Mouse (Mus musculus): Measurements from ENCODE around the gene Tecpr1. TPM values are rescaled to one million over a fixed set of nuclear protein-coding genes. Genes with fewer than 3 reads are reported as not detected.

Gene Tecpr1
- 2.1 and 2.5 TPM in 2 replicates for polyA plus RNA-seq (2015; fragmentation: Nextera tagmentation; extraction: Ambion mirVana)

DNA sequence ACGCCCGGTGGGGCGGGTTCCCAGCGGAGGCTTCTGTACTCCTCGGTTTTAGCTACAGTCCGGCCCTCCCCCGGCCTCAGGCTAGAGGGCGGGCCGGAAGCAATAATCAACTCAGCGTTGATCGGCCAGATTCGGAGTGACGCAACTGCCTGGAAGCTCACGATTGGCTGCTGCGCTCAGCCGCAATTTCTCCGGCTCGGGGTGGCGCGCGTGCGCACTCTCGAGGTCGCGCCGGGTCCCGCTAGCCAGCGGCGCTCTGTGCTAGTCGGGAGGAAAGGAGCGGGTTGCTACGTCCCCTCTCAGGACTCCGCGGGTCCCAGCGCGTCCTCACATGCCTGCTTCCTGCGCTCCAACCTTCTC lies at the start of gene Tecpr1:
Tecpr1 (minus strand) TSS at position 113 of the 360 bp plus-strand sequence.
- ATAC-seq (peak; percentile 97), DNase-seq (peak; percentile 92)
- Histone ChIP-seq H3K9me3 (ENCODE audit: low read length) (no peaks in the 10 kb centered on the region), H3K4me1 (ENCODE audit: insufficient read depth) (peaks cover 3% of the 10 kb centered on the region; the same call in 1 of the 2 replicates), H3K27me3 (ENCODE audit: insufficient read depth, low read length) (no peaks in the 10 kb centered on the region), H3K4me2 (ENCODE audit: low read depth, low read length) (peak within 1 kb of the TSS; percentile 94), H3K27ac (ENCODE audit: low read depth) (peak within 1 kb of the TSS; percentile 81), H3K4me3 (ENCODE audit: low read depth, low read length) (peak within 1 kb of the TSS; percentile 62), H3K36me3 (replicated peaks; ENCODE audit: insufficient read depth, low read length) (no peaks in the 10 kb centered on the region), H3K9ac (replicated peaks) (peak within 1 kb of the TSS; percentile 73)
- no peak for TF ChIP-seq EP300 (IDR thresholded peaks at IDR 0.05; ENCODE audit: low read depth)
- peak; percentile 35; the same call in 1 of the 2 replicates for TF ChIP-seq CTCF (IDR thresholded peaks at IDR 0.05; ENCODE audit: low read depth)
- WGBS (ENCODE audit: insufficient replicate concordance), result 0% methylated on average over 37 of the region's 37 CpGs

DNA sequence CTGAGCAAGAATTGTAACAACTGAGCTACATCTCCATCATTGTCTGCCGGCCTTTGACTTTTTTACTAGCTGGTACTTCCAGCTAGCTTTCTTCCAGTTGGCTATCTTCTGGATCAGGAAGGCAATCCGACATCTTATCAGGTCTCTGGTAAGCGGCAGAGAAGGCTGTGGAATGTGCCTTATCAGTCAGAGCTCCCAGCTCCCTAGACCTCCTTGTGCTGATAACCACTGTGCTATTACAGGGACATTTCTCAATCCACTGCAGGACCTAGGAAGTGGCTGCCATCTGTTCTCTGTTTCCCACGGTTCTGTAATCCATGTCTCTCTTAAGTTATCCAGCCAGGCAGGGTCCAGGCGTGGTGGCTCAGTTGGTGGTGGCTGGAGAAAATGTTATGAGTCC lies 48.4 kb upstream of the Tecpr1 start:
- Histone ChIP-seq H3K27ac (ENCODE audit: low read depth) (no peak overlapping the region), H3K4me3 (ENCODE audit: low read depth, low read length) (no peak overlapping the region), H3K4me2 (ENCODE audit: low read depth, low read length) (no peak overlapping the region), H3K4me1 (ENCODE audit: insufficient read depth) (0 out of 2 replicates have a peak, but pooled peaks cover 7% of the 10 kb centered on the region), H3K36me3 (replicated peaks; ENCODE audit: insufficient read depth, low read length) (peaks cover 26% of the 10 kb centered on the region), H3K9ac (replicated peaks) (no peak overlapping the region), H3K27me3 (ENCODE audit: insufficient read depth, low read length) (no peaks in the 10 kb centered on the region), H3K9me3 (ENCODE audit: low read length) (no peaks in the 10 kb centered on the region)
- DNase-seq, result no peak
- ATAC-seq, result no peak
- WGBS (ENCODE audit: insufficient replicate concordance), result 42% methylated on average over 5 of the region's 5 CpGs
- TF ChIP-seq EP300 (IDR thresholded peaks at IDR 0.05; ENCODE audit: low read depth), result no peak
- TF ChIP-seq CTCF (IDR thresholded peaks at IDR 0.05; ENCODE audit: low read depth), result no peak

DNA sequence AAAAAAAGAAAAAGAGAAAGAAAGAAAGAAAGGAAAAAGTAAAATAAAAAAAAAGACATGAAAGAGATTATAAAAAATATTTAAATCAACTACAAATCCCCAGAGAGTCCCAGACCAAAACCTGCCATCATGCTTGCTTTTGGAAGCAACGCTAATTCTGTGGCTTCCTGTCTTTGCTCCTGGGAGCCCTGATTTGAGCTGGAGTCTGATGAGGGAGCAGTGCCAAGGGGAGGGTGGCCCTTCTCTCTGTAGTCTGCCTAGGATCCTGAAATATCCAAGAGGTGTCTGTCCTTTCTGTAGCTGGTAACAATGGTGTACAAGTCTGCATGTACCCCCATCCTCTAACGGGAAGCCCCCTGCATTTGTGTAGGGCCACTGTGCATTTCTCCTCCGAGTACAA lies 47.7 kb upstream of the Tecpr1 start:
- no peak overlapping the region for H3K4me2 ChIP-seq (ENCODE audit: low read depth, low read length)
- no peak for ATAC-seq
- TF ChIP-seq CTCF (IDR thresholded peaks at IDR 0.05; ENCODE audit: low read depth) (no peak), EP300 (IDR thresholded peaks at IDR 0.05; ENCODE audit: low read depth) (no peak)
- no peak overlapping the region for H3K4me3 ChIP-seq (ENCODE audit: low read depth, low read length)
- peaks cover 30% of the 10 kb centered on the region for H3K36me3 ChIP-seq (replicated peaks; ENCODE audit: insufficient read depth, low read length)
- H3K9ac ChIP-seq (replicated peaks), result no peak overlapping the region
- H3K27ac ChIP-seq (ENCODE audit: low read depth), result no peak overlapping the region
- no peak for DNase-seq
- H3K4me1 ChIP-seq (ENCODE audit: insufficient read depth), result 0 out of 2 replicates have a peak, but pooled peaks cover 4% of the 10 kb centered on the region
- H3K9me3 ChIP-seq (ENCODE audit: low read length), result no peaks in the 10 kb centered on the region
- H3K27me3 ChIP-seq (ENCODE audit: insufficient read depth, low read length), result no peaks in the 10 kb centered on the region
- 54% methylated on average over 3 of the region's 3 CpGs for WGBS (ENCODE audit: insufficient replicate concordance)

DNA sequence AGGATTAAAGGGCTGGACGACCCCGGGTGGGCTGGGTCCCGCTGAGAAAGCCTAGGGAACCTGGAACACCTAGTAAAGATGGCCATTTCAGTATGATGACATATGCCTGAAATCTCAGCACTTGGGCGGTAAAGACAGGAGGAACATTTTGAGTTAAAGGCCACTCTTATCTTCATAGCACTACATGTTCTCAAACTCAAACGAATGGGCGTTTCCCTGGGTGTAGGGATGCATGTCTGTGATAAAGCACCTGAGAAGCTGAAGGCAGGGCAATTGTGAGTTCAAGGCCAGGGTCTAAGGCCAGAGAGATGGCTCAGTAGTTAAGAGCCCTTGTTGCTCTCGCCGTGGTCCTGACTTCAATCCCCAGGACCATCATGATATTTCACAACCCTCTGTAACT lies 47.0 kb upstream of the Tecpr1 start:
- no peak for ATAC-seq
- 75% methylated on average over 8 of the region's 8 CpGs for WGBS (ENCODE audit: insufficient replicate concordance)
- no peak for TF ChIP-seq EP300 (IDR thresholded peaks at IDR 0.05; ENCODE audit: low read depth)
- no peak for TF ChIP-seq CTCF (IDR thresholded peaks at IDR 0.05; ENCODE audit: low read depth)
- H3K4me3 ChIP-seq (ENCODE audit: low read depth, low read length), result no peak overlapping the region
- no peak overlapping the region for H3K4me2 ChIP-seq (ENCODE audit: low read depth, low read length)
- DNase-seq, result no peak
- no peak overlapping the region for H3K27ac ChIP-seq (ENCODE audit: low read depth)
- H3K27me3 ChIP-seq (ENCODE audit: insufficient read depth, low read length), result no peaks in the 10 kb centered on the region
- no peaks in the 10 kb centered on the region for H3K9me3 ChIP-seq (ENCODE audit: low read length)
- H3K9ac ChIP-seq (replicated peaks), result no peak overlapping the region
- H3K36me3 ChIP-seq (replicated peaks; ENCODE audit: insufficient read depth, low read length), result peaks cover 30% of the 10 kb centered on the region
- 0 out of 2 replicates have a peak, but pooled peaks cover 4% of the 10 kb centered on the region for H3K4me1 ChIP-seq (ENCODE audit: insufficient read depth)

DNA sequence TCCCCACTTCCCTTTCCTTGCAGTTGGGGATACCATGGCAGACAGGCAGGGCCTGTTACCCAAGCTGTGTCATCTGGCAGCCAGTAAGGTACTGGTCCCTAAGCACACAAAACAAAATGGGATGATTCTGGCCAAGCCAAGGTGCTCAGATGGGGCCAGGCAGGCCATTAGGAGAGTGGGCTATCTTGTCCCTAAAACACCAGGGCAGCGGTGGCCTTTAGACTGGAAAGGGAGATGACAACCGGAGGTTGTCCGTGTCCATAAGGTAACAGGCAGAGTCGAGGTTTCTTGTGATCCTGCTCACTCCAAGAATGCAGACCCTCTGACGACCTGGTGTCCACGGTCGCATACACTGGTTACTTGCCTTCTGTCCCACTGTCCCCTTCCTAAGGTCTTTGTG lies 46.5 kb upstream of the Tecpr1 start:
- H3K9me3 ChIP-seq (ENCODE audit: low read length), result no peaks in the 10 kb centered on the region
- peaks cover 28% of the 10 kb centered on the region for H3K36me3 ChIP-seq (replicated peaks; ENCODE audit: insufficient read depth, low read length)
- H3K9ac ChIP-seq (replicated peaks), result no peak overlapping the region
- ATAC-seq, result no peak
- WGBS (ENCODE audit: insufficient replicate concordance), result 87% methylated on average over 7 of the region's 7 CpGs
- TF ChIP-seq CTCF (IDR thresholded peaks at IDR 0.05; ENCODE audit: low read depth) (no peak), EP300 (IDR thresholded peaks at IDR 0.05; ENCODE audit: low read depth) (no peak)
- H3K27ac ChIP-seq (ENCODE audit: low read depth), result no peak overlapping the region
- no peak overlapping the region for H3K4me2 ChIP-seq (ENCODE audit: low read depth, low read length)
- no peak overlapping the region for H3K4me3 ChIP-seq (ENCODE audit: low read depth, low read length)
- H3K4me1 ChIP-seq (ENCODE audit: insufficient read depth), result 0 out of 2 replicates have a peak, but pooled peaks cover 4% of the 10 kb centered on the region
- no peak for DNase-seq
- H3K27me3 ChIP-seq (ENCODE audit: insufficient read depth, low read length), result no peaks in the 10 kb centered on the region

DNA sequence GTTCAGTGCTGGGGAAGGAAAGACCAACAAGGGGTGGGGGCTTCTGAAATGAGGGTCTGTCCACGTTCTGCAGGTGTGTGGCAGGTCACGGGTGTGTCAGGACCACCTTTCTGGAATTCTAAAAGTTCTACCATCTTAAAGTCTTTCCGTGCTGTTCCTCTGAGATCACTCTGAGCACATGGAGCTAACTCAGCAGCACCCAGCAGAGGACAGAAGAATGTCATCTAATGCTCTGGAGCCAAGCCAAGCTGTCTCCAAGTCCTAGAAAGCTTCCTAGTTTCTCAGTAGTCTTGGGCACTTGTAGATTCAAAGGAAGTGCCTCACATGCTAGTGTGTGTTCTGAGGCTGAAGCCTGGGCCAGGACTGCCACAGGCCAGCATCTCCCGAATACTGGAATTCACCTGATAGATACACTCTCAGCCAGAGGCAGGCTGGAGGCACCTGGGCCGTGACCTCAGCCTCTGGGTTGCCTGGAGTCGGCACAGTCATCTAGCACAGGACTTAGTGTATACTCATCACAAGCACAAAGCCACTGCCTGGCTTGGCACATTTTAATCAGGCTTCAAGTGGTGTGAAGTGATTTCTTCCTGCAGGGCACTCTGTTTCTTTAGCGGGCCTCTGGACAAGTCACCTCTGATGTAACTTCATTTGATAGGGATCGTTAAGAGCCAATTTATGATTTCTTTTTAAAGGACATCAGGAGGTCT lies 44.3 kb upstream of the Tecpr1 start:
- Histone ChIP-seq H3K27me3 (ENCODE audit: insufficient read depth, low read length) (no peaks in the 10 kb centered on the region), H3K9me3 (ENCODE audit: low read length) (no peaks in the 10 kb centered on the region), H3K27ac (ENCODE audit: low read depth) (no peak overlapping the region), H3K4me2 (ENCODE audit: low read depth, low read length) (no peak overlapping the region), H3K4me3 (ENCODE audit: low read depth, low read length) (no peak overlapping the region), H3K4me1 (ENCODE audit: insufficient read depth) (0 out of 2 replicates have a peak, but pooled peaks cover 4% of the 10 kb centered on the region), H3K9ac (replicated peaks) (no peak overlapping the region), H3K36me3 (replicated peaks; ENCODE audit: insufficient read depth, low read length) (peaks cover 36% of the 10 kb centered on the region)
- WGBS (ENCODE audit: insufficient replicate concordance), result 73% methylated on average over 8 of the region's 8 CpGs
- ATAC-seq, result no peak
- TF ChIP-seq EP300 (IDR thresholded peaks at IDR 0.05; ENCODE audit: low read depth) (no peak), CTCF (IDR thresholded peaks at IDR 0.05; ENCODE audit: low read depth) (no peak)
- DNase-seq, result no peak

Data from liver, postnatal 0 days (tissue).